Mouse (Mus musculus) lung, embryonic 15.5 days (tissue): ENCODE data around the gene Scamp4. TPM values are rescaled to one million over a fixed set of nuclear protein-coding genes. Genes with fewer than 3 reads are reported as not detected.

Experiments used
- ATAC-seq: fragments of 200-750 bp; cut with Nextera tagmentation; 2 replicates; pipeline ENCODE4 v1.8.0; 2017; ENCODE audit warnings: moderate number of reproducible peaks, borderline replicate concordance; ENCODE audit not compliant: low FRiP score, low TSS enrichment; ENCODE audit errors: extremely low read depth
- H3K27ac ChIP-seq: fragments of 300-500 bp; sonication (generic); 2 replicates; pipeline ENCODE4 v1.5.1; 2015; ENCODE audit warnings: moderate library complexity, mild to moderate bottlenecking, inconsistent platforms
- H3K27me3 ChIP-seq: fragments of 300-500 bp; sonication (generic); 2 replicates; pipeline ENCODE4 v1.6.1; 2015; ENCODE audit warnings: inconsistent platforms
- H3K36me3 ChIP-seq: fragments of 300-500 bp; sonication (generic); 2 replicates; pipeline ENCODE4 v1.6.1; 2015; ENCODE audit warnings: inconsistent platforms
- H3K4me1 ChIP-seq: fragments of 300-500 bp; sonication (generic); 2 replicates; pipeline ENCODE4 v1.6.1; 2015; ENCODE audit warnings: inconsistent platforms
- H3K4me2 ChIP-seq: fragments of 300-500 bp; sonication (generic); 2 replicates; pipeline ENCODE4 v1.6.1; 2015; ENCODE audit warnings: inconsistent platforms, mild to moderate bottlenecking, moderate library complexity
- H3K4me3 ChIP-seq: fragments of 300-500 bp; sonication (generic); 2 replicates; pipeline ENCODE4 v1.5.1; 2015; ENCODE audit warnings: mild to moderate bottlenecking, inconsistent platforms
- H3K9ac ChIP-seq: fragments of 300-500 bp; sonication (generic); 2 replicates; pipeline ENCODE4 v1.6.1; 2015; ENCODE audit warnings: inconsistent platforms
- H3K9me3 ChIP-seq: fragments of 300-500 bp; sonication (generic); 2 replicates; pipeline ENCODE4 v1.6.1; 2016; ENCODE audit warnings: inconsistent platforms
- WGBS: fragments of 180-500 bp; shearing (Covaris S2); methylation state at CpG from one replicate; pipeline ENCODE4 v1.1.7; 2015; 5-methylcytosine and 5-hydroxymethylcytosine counted together
- polyA plus RNA-seq: library from polyadenylated mRNA; unstranded; fragments of >200 nt; fragmentation: Nextera tagmentation; extraction: Ambion mirVana; gene quantifications from 2 replicates; pipeline ENCODE4 v1.2.1, GENCODE M21; 2015

Gene Scamp4
- polyA plus RNA-seq, 1 experiment from 2014 or later = 84.8 TPM

GRCm38 (mm10) chr10:80584045-80584488 lies 18.6 kb upstream of the Scamp4 start:
- Histone ChIP-seq H3K36me3 (peaks cover 32% of the 10 kb centered on the region), H3K4me1 (peaks cover 19% of the 10 kb centered on the region), H3K4me2 (no peak overlapping the region), H3K4me3 (no peak overlapping the region), H3K27me3 (no peaks in the 10 kb centered on the region), H3K27ac (no peak overlapping the region), H3K9ac (no peak overlapping the region), H3K9me3 (no peaks in the 10 kb centered on the region)
- ATAC-seq = no peak
- 57% methylated on average over 12 of the region's 12 CpGs for WGBS

GRCm38 (mm10) chr10:80584642-80585552 lies 17.8 kb upstream of the Scamp4 start:
- peak overlapping the region; percentile 43 for H3K4me2 ChIP-seq
- WGBS = 67% methylated on average over 12 of the region's 12 CpGs
- no peaks in the 10 kb centered on the region for H3K9me3 ChIP-seq
- H3K27ac ChIP-seq = no peak overlapping the region
- no peaks in the 10 kb centered on the region for H3K27me3 ChIP-seq
- H3K4me3 ChIP-seq = peak overlapping the region; percentile 27
- no peak overlapping the region for H3K9ac ChIP-seq
- H3K36me3 ChIP-seq = peaks cover 32% of the 10 kb centered on the region
- no peak; the same call in 1 of the 2 replicates for ATAC-seq
- H3K4me1 ChIP-seq = peaks cover 23% of the 10 kb centered on the region

GRCm38 (mm10) chr10:80585581-80585980 lies 17.1 kb upstream of the Scamp4 start:
- H3K4me3 ChIP-seq = peak overlapping the region; percentile 27
- ATAC-seq = no peak
- no peaks in the 10 kb centered on the region for H3K9me3 ChIP-seq
- H3K36me3 ChIP-seq = peaks cover 32% of the 10 kb centered on the region
- H3K9ac ChIP-seq = no peak overlapping the region
- H3K4me1 ChIP-seq = peaks cover 23% of the 10 kb centered on the region
- no peak overlapping the region for H3K27ac ChIP-seq
- no peaks in the 10 kb centered on the region for H3K27me3 ChIP-seq
- 90% methylated on average over 8 of the region's 8 CpGs for WGBS
- H3K4me2 ChIP-seq = peak overlapping the region; percentile 43

- peaks cover 23% of the 10 kb centered on the region for H3K4me1 ChIP-seq
Observed at GRCm38 (mm10) chr10:80586407-80587304, 16.0 kb upstream of the Scamp4 start.

GRCm38 (mm10) chr10:80587305-80587657 lies 15.4 kb upstream of the Scamp4 start:
- no peak for ATAC-seq
- 43% methylated on average over 4 of the region's 4 CpGs for WGBS
- peaks cover 23% of the 10 kb centered on the region for H3K4me1 ChIP-seq
- peak overlapping the region; percentile 43 for H3K4me2 ChIP-seq
- H3K9me3 ChIP-seq = no peaks in the 10 kb centered on the region
- peak overlapping the region; percentile 62 for H3K27ac ChIP-seq
- H3K9ac ChIP-seq = peak overlapping the region; percentile 3; the same call in 1 of the 2 replicates
- peak overlapping the region; percentile 27; the same call in 1 of the 2 replicates for H3K4me3 ChIP-seq
- no peaks in the 10 kb centered on the region for H3K27me3 ChIP-seq
- H3K36me3 ChIP-seq = peaks cover 27% of the 10 kb centered on the region

More at GRCm38 (mm10) chr10:80586407-80587304, 16.0 kb upstream of the Scamp4 start:
- 88% methylated on average over 49 of the region's 51 CpGs for WGBS
- ATAC-seq = no peak
- H3K4me3 ChIP-seq = peak overlapping the region; percentile 27
- peaks cover 32% of the 10 kb centered on the region for H3K36me3 ChIP-seq
- H3K27ac ChIP-seq = peak overlapping the region; percentile 62
- H3K9ac ChIP-seq = peak overlapping the region; percentile 5; the same call in 1 of the 2 replicates
- peak overlapping the region; percentile 43 for H3K4me2 ChIP-seq
- no peaks in the 10 kb centered on the region for H3K27me3 ChIP-seq
- no peaks in the 10 kb centered on the region for H3K9me3 ChIP-seq

- Histone ChIP-seq H3K4me1 (peaks cover 20% of the 10 kb centered on the region), H3K27me3 (no peaks in the 10 kb centered on the region), H3K4me2 (peak overlapping the region; percentile 93), H3K36me3 (peaks cover 9% of the 10 kb centered on the region; the same call in 1 of the 2 replicates), H3K4me3 (peak overlapping the region; percentile 95), H3K27ac (peak overlapping the region; percentile 56; the same call in 1 of the 2 replicates), H3K9me3 (no peaks in the 10 kb centered on the region), H3K9ac (peak overlapping the region; percentile 96)
- no peak for ATAC-seq
- WGBS = 13% methylated on average over 12 of the region's 12 CpGs
Observed at GRCm38 (mm10) chr10:80589127-80589878, 13.4 kb upstream of the Scamp4 start.

- peaks cover 6% of the 10 kb centered on the region; the same call in 1 of the 2 replicates for H3K36me3 ChIP-seq
- peak within 1 kb of the TSS; percentile 96 for H3K9ac ChIP-seq
- H3K4me1 ChIP-seq = peaks cover 20% of the 10 kb centered on the region
- H3K4me2 ChIP-seq = peak within 1 kb of the TSS; percentile 93
- peak within 1 kb of the TSS; percentile 56 for H3K27ac ChIP-seq
- WGBS = 1% methylated on average over 73 of the region's 73 CpGs
- ATAC-seq = peak; percentile 98
- H3K27me3 ChIP-seq = no peaks in the 10 kb centered on the region
- H3K4me3 ChIP-seq = peak within 1 kb of the TSS; percentile 95
- no peaks in the 10 kb centered on the region for H3K9me3 ChIP-seq
Observed at GRCm38 (mm10) chr10:80589879-80590854, 12.5 kb upstream of the Scamp4 start, which contains the start of gene Abhd17a. Gene Abhd17a, minus strand, starts transcription at chr10:80590341.

- Histone ChIP-seq H3K4me1 (no peaks in the 10 kb centered on the region), H3K36me3 (no peaks in the 10 kb centered on the region), H3K9ac (no peak overlapping the region), H3K4me3 (no peak overlapping the region), H3K4me2 (no peak overlapping the region), H3K9me3 (no peaks in the 10 kb centered on the region), H3K27me3 (no peaks in the 10 kb centered on the region), H3K27ac (no peak overlapping the region)
- no peak for ATAC-seq
- WGBS = 31% methylated on average over 4 of the region's 4 CpGs
Observed at GRCm38 (mm10) chr10:80596318-80596717, 6.4 kb upstream of the Scamp4 start.

- H3K27ac ChIP-seq = peak overlapping the region; percentile 93
- no peak for ATAC-seq
- no peaks in the 10 kb centered on the region for H3K9me3 ChIP-seq
- 32% methylated on average over 7 of the region's 7 CpGs for WGBS
- peak overlapping the region; percentile 94 for H3K4me3 ChIP-seq
- peak overlapping the region; percentile 72 for H3K9ac ChIP-seq
- H3K27me3 ChIP-seq = no peaks in the 10 kb centered on the region
- peaks cover 22% of the 10 kb centered on the region for H3K36me3 ChIP-seq
- peaks cover 19% of the 10 kb centered on the region for H3K4me1 ChIP-seq
- H3K4me2 ChIP-seq = peak overlapping the region; percentile 89
Observed at GRCm38 (mm10) chr10:80603364-80603763, 692 bp downstream of the Scamp4 start.

- WGBS = 88% methylated on average over 7 of the region's 7 CpGs
- peak overlapping the region; percentile 94; the same call in 1 of the 2 replicates for H3K4me3 ChIP-seq
- H3K36me3 ChIP-seq = peaks cover 29% of the 10 kb centered on the region
- H3K27me3 ChIP-seq = no peaks in the 10 kb centered on the region
- ATAC-seq = no peak
- no peaks in the 10 kb centered on the region for H3K9me3 ChIP-seq
- H3K4me1 ChIP-seq = peaks cover 19% of the 10 kb centered on the region
- no peak overlapping the region for H3K27ac ChIP-seq
- H3K4me2 ChIP-seq = peak overlapping the region; percentile 89
- no peak overlapping the region for H3K9ac ChIP-seq
Observed at GRCm38 (mm10) chr10:80604001-80604509, 1.4 kb downstream of the Scamp4 start.
